Mouse (Mus musculus) lung, postnatal 0 days (tissue): ENCODE results near the gene Cth.

Experiments used
- CTCF ChIP-seq: IDR thresholded peaks from 2 replicates; pipeline ENCODE4 v1.5.1; 2016; ENCODE audit warnings: antibody characterized with exemption, mild to moderate bottlenecking
- EP300 ChIP-seq: IDR thresholded peaks from 2 replicates; pipeline ENCODE4 v1.6.1; 2016; ENCODE audit warnings: antibody characterized with exemption, mild to moderate bottlenecking, control low read depth

DNA sequence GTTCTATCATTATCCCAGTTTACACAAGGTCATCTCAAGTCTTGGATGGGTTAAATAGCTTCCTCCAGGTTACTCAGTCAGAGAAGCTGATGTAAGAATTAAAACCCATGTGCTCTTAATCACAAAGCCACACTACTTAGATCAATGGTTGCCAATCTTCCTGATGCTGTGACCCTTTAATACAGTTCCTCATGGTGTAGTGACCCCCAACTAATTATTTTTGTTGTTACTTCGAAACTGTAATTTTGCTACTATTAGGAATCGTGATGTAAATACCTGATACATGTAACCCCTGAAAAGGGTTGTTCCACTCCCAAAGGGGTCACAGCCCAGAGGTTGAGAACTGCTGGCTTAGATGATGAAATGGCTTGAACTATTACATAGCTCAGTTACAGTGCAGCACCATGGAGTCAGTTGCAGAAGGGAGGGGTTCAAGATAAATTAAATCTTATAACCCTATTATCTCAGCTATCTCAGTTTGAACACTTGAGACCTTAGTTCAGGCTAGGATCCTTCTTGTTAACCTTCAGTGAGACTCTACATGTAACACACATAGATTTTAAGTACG, 1.5 kb downstream of the Cth start:
- TF ChIP-seq EP300: no peak
- no peak for TF ChIP-seq CTCF
